Mouse (Mus musculus) embryo, embryonic 10 days (tissue): ENCODE data around the gene Fhit.
A peak's percentile ranks its signal among the peaks of the same experiment; 100 is the strongest.
"Not testable (repeated sequence)": the region's sequence is repeated elsewhere in the genome, so short reads cannot be mapped to it uniquely, and the experiment has no call there.

ENCODE experiments used
- DNase-seq: peaks from one replicate; pipeline ENCODE4 v3.0.0-alpha.2; 2015; ENCODE audit warnings: low spot score

The Fhit gene

DNA sequence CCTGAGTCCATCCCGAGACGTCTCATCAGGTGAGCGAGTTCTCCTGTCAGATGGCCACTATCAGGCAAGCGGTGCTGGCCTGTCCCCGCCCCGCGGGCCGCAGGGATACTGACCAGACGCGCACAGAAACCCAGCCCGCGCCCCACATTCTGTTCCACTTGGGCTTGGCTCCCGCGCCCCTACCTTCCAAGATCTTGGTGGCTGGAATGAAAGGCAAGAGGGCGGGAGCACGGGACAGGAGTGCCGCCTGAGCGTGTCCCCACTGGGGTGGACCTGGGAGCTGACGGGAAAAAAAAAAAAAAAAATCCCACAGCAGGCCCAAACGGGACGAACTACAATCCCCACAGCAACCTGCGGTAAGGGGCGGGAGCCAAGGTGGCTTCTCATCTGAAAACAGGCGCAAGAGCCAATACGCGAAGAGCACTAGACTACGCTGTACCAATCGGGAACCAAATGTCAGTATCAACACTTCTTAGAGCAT lies at the start of gene Fhit:
Gene Fhit, minus strand, starts transcription at position 285 of the 481 bp plus-strand sequence.
- peak; percentile 94 for DNase-seq

DNA sequence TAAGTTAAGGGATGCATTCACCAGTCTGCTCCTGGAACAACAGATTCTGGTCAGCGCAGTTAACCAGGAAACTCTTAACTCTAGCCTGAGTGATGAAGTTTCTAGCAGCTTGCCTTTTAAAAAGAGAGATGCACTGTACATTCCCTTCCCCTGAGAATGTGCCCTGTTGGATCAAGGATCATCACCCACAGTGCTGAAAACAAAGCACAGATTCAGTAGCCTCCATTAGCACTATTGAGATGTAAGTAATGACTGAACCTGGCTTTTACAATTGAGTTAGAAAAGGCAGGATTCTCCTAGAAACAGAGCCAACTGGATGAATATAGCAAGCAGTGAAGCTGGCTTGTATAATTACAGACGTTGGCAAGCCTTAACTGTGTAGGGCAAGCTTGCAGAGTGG lies 45.0 kb upstream of the Fhit start:
- DNase-seq: no peak

DNA sequence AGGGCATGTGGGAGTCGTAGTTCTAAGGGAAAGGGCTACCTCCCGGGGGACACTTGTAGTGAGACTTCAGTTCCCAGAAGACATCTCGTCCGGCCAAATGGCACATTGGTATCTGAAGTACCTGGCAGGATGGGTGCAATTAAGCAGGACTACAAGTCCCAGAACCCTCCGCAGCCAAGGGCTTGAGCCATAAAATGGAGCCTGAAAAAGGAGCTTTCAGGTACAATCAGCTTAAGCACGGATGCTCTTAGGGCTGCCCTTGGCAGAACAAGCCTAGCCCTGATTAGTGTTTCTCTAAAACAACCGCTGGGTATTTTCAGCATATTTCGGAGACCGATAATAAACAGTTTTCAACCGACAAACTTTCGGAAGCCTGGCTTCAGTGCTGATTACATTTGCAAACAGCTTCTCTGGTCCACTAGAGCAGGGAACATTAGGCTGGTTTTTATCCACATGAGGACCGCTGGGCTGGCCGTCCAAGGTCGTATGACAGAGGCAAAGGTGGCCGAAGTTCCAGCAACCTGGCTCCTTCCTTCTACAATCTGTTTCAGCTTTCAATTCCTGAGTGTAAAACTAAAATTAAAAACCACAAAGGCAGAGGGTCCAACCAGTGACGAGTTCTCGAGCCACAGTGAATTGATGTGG lies 907 bp downstream of the Fhit start:
- peak; percentile 93 for DNase-seq

DNA sequence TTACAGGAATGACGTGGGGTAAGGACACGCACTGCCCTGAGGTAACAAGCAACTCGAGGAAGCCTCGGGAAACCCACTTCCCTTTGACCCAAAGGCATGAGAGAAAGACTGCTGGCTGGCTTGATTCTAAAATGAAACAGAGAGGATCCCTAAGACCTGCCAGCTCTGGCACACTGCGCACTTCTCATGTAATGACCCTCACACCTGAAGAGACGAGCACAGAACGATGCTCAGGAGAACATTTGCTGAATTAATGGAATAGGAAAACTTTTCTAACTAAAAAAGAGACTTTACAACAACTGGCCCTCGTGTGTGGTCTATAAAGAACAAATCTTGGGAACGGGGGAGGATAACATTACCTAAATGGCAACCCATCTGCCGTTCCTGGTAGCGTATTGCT lies 2.2 kb downstream of the Fhit start:
- no peak for DNase-seq

DNA sequence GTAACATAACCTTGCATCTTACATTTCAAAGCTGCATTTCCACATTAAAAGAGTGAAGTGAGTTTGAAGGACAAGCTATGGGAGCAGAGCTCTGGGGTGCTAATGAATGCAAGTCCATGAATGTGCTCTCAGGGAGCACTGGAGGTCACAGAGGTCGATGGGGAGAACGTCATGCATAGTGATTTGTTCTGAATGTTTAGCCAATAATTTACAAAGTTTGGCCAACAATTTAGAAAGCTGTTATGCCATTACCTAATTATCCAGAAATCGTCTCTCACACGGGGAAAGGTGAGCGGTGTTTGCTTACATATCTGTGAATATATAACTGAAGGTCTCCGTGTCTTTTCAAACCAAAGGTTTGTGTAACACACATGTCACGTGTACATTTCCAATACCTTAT lies 2.8 kb downstream of the Fhit start:
- no peak for DNase-seq

DNA sequence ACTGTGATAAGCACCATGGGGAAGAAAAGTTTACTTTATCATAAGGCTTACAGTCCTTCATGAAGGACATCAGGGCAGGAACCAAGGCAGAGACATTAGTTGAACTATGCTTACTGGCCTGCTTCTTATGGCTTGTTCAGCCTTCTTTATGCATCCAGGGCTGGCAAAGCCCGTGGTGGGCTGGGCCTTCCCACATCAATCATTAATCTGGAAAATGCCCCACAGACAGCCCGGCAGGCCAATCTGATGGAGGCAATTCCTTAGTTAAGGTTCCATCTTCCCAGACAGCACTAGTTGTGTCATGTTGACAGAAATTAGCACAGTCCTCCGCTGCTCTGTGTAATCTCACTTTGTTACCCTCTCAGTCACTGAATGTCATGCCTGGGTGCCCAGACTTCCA lies 4.1 kb downstream of the Fhit start:
- DNase-seq: no peak

DNA sequence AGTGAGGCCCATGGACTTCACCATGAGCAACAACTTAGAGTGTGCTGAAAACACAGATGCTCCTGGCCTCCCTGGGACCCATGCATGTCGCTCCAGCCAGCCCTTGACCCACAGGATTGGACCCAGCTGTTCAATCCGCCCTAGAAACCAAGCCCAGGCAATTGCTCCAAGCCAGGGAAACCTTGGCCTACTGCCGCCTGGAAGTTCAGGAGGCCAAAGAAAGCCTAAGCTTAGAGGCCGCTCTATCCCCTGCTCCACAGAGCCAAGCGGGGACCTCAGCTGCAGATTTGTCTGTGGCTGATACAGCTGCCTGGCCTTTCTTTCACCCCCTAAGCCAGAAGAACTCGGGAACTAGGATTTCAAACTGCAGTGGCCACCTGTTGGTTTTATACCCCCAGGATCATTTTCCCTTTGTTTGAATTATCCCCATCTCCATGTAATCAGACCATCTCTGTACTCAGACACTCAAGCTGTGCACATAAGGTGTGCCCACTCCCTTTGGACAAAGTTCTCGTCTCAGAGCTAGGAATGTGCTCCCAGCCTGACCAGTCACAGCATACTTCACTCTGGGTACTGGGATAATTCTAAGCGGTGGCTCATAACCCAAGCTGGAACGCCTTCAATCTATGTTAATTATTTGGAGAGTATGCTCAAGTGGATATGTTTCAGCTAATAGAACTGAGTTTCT lies 10.1 kb downstream of the Fhit start:
- DNase-seq: no peak

DNA sequence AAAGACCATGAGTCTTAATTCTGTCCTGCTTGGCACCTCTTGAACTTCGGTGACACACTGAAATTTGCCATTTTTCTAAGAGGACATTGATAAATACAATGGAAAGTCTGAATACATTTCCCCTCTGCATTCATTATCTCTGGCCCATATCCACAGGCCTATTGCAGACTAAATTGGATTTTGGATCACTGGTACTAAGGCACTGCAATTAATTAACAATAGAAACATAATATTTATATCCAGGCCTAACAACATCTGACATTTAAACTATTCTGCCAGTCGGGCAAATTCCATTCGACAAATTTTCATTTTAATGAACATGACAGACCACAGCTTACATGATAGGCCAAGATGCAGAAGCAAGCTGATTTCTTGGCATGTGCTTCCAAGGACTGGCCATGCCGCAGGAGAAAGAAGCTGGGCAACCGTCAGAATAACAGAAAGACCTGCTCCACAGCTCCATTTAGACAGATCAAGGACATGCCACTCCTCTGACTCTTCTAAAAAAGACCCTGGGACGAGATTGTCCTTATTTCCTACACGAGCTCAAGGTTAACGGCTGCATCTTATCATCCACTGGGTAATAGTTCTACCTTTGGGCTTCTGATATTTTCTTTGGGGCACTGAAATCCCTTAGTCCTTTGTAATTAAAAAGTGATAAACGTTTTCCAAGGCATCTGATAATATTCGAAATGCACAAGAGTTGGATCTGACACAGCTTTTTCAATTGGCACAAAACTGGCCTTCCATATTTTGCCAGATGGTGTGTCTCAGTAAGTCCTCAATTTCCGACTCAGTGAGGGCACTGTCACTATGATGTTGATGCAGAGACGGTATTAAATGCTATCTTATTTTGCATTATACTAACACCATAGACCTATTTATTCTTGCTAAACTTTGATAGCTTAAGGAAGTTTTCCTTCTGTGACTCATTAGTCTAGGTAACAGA lies 27.8 kb downstream of the Fhit start:
- DNase-seq: no peak

DNA sequence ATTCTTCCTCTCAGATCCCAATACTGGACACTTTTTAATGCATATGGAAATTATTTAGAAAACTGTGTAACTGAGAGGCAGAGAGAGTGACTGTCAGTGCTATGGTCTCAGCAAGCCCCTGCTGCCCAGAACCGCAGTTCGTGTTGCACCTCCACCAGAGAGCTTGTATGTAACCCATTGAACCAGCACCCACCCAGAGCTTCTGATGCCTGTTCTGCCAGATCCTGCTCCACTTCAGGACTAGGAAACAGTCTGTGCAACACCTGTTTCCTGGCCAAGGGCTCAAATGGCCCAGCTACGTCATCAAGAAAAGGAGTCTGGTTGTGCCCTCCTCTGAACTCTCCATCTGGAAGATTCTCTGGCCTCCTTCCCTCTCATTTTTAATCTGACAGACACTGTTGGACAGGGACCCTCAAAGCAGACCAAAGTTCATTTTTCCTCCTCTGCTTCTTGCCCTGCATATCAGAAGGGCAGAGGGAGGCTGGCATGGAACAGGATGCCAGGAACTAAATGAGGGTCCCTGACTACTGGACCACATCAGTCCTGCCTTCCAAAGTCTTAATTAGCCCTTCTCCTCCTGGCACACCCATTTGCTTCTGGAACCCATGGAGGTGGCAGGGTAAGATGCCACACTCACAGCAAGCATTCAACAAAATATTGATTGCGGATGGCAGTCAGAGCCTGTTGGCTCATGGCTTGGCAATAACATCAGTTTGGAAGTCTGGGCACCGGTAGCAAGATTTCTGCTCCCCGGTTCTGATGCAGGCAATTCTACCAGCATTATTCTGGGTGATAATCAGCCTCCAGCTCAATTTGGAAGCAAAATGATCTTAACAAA lies 29.0 kb downstream of the Fhit start:
- no peak for DNase-seq

DNA sequence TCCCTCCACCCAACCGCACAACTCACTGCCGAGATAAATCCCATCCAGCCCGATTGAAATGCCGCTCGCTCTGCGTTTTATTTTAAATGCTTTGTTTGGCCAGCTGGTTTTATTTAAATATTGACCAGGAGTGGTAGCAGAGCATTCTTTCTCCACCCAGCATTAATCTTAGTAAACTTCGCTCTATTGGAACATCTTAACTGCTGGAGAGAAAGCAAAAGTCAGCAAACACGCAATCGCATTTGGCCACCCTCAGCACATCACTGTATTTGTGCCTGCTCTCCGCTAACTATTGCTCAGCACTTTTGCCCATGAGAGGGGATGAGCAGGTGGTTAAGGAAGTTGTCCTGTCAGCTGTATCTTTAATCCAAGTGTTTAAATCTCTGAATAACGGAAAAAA lies 36.7 kb downstream of the Fhit start:
- no peak for DNase-seq

DNA sequence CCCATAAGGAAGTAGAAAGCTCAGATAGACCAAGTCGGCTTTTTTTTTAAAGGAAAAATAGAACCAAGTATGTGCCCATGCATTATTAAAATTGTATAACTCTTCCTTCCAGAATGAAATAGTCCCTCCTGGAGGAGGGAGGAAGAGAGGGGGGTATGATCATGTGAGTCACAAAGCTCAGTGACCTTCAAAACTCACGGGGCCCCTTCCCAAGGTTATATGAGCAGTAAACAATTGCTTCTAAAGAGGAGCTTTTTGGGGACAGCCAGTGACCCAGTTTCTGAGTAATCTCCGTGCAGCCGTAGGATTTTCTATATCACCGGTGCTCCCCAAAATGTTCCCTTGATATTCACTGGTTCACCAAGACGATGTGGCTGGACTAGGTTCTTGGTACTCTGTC lies 42.8 kb downstream of the Fhit start:
- no peak for DNase-seq

DNA sequence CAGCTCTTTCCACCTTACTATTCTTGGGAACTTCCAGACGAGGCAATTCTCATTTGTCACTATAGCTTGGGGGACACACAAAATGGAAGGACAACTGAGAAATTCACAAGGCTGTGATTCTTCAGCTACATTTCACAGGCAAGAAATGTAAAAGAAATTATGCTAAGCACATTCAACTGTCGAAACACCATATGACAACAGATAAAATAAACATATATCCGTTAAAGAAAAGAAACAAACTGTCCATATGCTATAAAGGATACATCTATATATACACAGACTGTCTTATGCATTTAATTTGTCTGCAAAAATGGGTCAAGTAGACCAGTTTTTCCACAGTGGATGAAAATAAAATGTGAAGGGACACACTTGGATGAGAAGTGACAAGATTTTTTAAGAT lies 76.2 kb downstream of the Fhit start:
- DNase-seq: no peak

DNA sequence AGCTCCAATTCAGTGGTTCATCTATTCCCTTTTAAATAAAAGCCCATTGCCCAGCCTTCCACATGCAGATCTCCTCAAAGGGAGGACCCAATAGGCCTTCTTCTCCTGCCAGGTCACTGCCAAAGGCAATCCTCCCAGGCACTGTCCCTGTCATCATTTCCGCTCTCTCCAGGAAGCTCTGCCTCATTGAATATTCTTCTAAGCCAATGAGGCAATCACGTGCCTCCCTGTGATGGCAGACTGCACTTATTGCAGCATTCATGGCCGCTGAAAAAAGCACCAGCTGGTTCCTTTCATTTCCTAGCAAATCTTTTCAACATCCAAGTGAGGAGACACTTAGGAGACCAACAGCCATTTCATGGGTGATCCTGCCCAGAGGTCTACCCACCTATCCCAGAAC lies 77.9 kb downstream of the Fhit start:
- DNase-seq: no peak

DNA sequence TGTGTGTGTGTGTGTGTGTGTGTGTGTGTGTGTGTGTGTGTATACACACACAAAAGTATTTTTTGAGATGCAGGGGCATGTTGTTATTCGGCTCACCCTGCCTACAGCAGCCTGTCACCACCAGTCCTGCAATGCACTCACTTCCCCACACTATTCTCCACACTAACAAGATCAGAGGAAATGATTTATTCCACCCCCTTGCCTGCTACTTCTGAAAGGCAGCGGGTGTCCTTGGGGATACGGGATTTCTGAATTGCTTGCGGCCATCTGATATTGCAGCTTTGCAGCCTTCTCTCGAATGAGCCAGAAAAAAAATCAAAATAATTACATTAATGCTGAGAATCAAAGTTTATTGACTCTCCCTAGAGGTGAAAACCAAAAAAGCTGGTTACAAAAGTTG lies 78.4 kb downstream of the Fhit start:
- DNase-seq: no peak

DNA sequence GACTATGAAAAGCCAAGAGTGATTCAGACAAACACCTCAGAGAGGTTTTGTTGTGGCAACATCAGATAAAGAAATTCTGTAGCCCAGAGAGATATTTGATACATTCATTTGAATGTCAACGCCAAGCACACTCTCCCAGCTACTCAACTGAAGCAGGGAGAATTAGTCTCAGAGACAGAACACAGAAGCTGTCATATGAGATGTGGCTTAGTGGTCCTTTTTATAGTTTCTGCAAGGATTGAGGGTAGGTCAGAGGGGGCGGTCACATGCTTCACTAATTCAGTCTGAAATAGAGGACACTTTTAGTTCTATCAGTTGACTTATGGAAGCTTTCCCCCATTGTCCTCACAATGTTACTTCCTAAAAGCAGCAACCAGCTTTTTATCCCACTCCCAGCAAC lies 98.2 kb downstream of the Fhit start:
- DNase-seq: no peak

DNA sequence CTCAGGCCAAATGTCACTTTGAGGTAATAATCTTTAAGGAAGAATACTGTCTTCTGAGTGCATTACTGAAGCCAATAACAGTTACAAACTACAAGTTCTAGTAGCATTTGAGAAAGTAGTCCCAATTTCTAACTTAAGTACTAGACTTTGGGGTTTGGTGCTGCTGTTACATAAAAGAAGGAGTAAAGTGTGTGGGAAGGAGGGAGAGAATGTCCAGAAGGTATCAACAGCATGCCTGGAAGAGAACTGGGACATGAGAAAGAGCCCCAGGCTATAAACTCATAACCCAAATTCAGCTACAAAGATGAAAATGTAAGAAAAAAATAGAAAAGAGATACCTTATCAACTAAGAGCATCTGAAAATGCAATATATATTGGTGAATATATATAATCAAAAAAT lies 101.6 kb downstream of the Fhit start:
- no peak for DNase-seq

DNA sequence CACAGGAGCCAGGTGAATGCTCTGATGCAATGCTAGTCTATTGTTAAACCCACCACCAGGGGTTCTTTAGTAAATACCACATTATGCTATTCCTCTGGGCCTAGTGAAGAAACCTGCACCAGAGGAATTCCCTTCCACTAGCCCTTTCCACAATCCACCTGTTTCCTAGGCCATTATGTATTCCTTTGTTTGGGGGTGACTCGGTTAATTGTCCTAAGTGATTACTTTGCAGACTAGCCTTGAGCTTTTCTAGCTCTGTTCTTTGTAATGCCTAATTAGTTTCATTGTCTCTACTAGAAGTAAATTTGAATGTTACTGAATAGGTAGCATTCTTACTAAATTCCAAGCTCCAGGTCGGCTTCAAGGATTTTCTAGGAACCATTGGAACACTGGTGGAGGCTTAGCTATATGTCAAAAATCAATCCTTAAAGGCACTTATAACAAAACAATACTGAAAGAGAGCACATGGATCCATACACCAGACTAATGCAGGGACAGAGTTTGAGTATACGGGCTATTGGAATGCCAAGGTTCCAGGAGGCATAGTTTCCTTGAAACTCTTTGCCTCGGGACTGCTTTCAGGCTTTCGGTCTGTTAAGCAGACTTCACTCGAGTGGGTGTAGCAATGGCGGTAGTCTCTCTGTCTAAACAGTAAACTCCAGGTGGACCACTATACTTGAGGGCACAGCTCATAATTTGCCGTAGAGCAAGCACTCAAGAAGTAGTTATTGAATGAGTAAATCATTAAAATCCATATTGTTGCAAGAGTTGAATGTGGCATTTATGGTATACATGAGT lies 122.1 kb downstream of the Fhit start:
- not testable (repeated sequence) for DNase-seq

DNA sequence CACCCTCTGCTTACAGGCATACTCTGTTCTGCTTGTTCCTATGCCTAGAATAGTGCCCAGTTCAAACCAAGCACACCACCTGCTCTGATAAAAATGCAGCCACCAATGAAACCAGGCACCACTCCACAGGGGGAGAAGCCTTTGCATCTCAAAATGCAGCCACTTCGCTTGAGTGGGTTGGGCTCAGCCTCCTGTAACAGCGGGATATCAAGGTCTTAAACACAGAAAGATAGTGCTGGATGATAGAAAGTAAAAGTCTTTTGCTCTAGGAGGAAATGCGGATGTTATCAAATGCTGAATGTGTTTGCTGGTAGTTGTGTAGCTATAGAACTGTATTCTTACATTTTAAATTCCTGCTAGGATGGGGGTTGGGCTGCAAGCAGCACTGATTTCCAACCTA lies 140.4 kb downstream of the Fhit start:
- DNase-seq: no peak

DNA sequence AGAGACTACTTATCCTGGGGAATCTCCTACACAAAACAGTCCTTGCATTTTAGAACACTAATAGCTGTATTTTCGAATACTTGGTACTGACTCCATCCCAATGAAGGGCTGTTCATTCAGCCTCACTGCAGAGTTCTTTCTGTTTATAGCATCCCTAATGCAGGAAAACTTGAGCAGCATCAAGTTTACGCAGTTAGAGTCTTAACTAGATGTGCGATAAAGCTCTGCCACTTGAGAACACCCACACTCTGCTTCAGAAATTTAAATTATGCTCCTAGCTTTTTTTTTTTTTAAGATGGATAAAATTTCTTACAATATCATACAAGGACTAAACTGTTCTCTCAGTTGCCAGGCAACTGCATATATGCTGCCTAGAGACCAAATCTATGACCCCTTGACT lies 183.2 kb downstream of the Fhit start:
- no peak for DNase-seq

DNA sequence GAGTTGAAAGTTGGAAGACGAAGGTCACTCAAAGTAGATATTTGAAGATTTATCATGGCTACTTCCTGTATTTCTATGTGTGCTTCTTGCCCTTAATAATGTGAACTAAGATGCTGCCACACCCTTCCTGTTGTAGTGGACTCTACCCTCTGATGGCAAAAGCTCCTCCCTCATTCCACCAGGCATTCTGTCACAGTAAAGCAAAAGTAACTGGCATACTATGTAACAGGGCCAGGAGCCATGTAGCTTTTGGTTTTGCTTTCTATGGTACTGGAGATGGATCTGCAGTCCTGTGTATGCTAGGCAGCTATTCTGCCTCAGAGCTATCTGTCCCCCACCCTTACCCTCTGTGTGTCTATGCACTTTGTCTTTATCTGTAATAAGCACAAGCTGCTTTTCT lies 220.2 kb downstream of the Fhit start:
- DNase-seq: no peak

DNA sequence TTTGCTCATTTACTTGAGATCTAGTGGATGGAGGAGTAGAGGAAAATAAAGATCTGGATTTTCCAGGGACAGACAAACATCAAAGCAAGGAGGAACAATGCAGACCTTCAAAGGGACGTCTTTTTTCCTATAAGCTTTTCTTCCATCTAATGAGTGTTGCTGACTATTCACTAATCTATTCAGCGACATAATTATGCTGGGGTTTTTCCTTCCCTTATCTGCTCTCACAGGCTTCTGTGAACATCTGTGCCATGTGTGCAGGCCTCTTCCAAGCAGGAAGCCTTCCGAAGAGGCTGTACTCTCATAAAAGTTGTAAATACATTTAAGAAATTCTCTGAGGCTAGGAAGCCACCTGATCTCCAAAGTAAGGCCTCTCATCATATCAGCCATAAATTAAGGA lies 228.2 kb downstream of the Fhit start:
- DNase-seq: no peak
